Mouse (Mus musculus) skeletal muscle tissue, adult 2 months (tissue): ENCODE results near the gene Olfr295.

Source experiments
- DNase-seq: peaks from one replicate; pipeline ENCODE4 v3.0.0-alpha.2; 2012; ENCODE audit warnings: low read depth, low spot score

The Olfr295 gene

GRCm38 (mm10) chr7:86583562-86583961, at the start of gene Olfr295:
Gene Olfr295, plus strand, starts transcription at chr7:86583862.
- DNase-seq = no peak

DNA sequence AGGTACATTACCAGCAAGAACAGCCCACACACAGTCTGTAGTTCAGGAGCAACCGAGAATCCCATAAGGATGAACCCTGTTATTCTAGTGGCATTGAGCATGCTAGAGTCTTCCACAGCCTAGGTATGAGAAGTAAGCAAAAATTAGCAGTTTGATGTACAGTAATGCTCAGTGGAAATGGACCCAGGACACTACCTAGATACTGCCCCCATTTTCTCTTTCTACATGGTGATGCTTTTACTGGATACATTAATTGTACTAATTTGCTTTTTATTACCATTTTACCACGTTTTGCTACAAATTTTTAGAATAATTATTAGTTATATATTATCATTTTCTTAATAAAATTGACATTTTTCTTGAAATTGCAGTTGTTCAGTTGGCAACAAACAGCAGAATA, 32.9 kb downstream of the Olfr295 start, which contains the start of gene Olfr294:
Gene Olfr294, minus strand, starts transcription at position 101 of the 400 bp plus-strand sequence.
- no peak for DNase-seq
